Mouse (Mus musculus) adrenal gland (tissue): ENCODE measurements around the gene Tbc1d2.
"Not testable (repeated sequence)": the region's sequence is repeated elsewhere in the genome, so short reads cannot be mapped to it uniquely, and the experiment has no call there.

Source experiments
- intact Hi-C: fragments of 180-260 bp; cut with DNase I; formaldehyde crosslinking; loops from one replicate; pipeline ENCODE4 v1.15.1; 2025

Gene Tbc1d2

GRCm38 (mm10) chr4:46642924-46643675, 6.9 kb downstream of the Tbc1d2 start:
- intact Hi-C loops: no loop called here

- intact Hi-C loops: no loop called here
These were observed 8.7 kb downstream of the Tbc1d2 start for GRCm38 (mm10) chr4:46641283-46641682.

GRCm38 (mm10) chr4:46639866-46640265, 10.1 kb downstream of the Tbc1d2 start:
- intact Hi-C loops: no loop called here

GRCm38 (mm10) chr4:46637250-46637649, 12.8 kb downstream of the Tbc1d2 start:
- intact Hi-C loops: not testable (repeated sequence)

GRCm38 (mm10) chr4:46635702-46636430, 14.1 kb downstream of the Tbc1d2 start:
- intact Hi-C loops: no loop called here

GRCm38 (mm10) chr4:46634881-46635280, 15.1 kb downstream of the Tbc1d2 start:
- intact Hi-C loops: no loop called here

GRCm38 (mm10) chr4:46633565-46633964, 16.4 kb downstream of the Tbc1d2 start:
- intact Hi-C loops: not testable (repeated sequence)

GRCm38 (mm10) chr4:46632465-46632864, 17.5 kb downstream of the Tbc1d2 start:
- intact Hi-C loops: no loop called here

- intact Hi-C loops: no loop called here
These were observed 19.6 kb downstream of the Tbc1d2 start for GRCm38 (mm10) chr4:46630390-46630789.

- intact Hi-C loops: no loop called here
These were observed 21.1 kb downstream of the Tbc1d2 start for GRCm38 (mm10) chr4:46628873-46629272.

- intact Hi-C loops: no loop called here
These were observed 21.9 kb downstream of the Tbc1d2 start for GRCm38 (mm10) chr4:46628081-46628480.

GRCm38 (mm10) chr4:46625101-46625500, 24.9 kb downstream of the Tbc1d2 start:
- intact Hi-C loops: no loop called here

- intact Hi-C loops: no loop called here
These were observed 27.0 kb downstream of the Tbc1d2 start for GRCm38 (mm10) chr4:46623007-46623406.

GRCm38 (mm10) chr4:46620946-46621345, 29.1 kb downstream of the Tbc1d2 start:
- intact Hi-C loops: no loop called here

- intact Hi-C loops: no loop called here
These were observed 29.7 kb downstream of the Tbc1d2 start for GRCm38 (mm10) chr4:46620330-46620729.

GRCm38 (mm10) chr4:46618196-46618817, 31.7 kb downstream of the Tbc1d2 start:
- intact Hi-C loops: no loop called here

- intact Hi-C loops: no loop called here
These were observed 32.6 kb downstream of the Tbc1d2 start for GRCm38 (mm10) chr4:46617408-46617807.

- intact Hi-C loops: no loop called here
These were observed 35.4 kb downstream of the Tbc1d2 start for GRCm38 (mm10) chr4:46614641-46615040.

GRCm38 (mm10) chr4:46613618-46614017, 36.4 kb downstream of the Tbc1d2 start:
- intact Hi-C loops: no loop called here

GRCm38 (mm10) chr4:46611181-46611580, 38.8 kb downstream of the Tbc1d2 start:
- intact Hi-C loops: loop anchor here (2.0 kb wide), 1 partner anchor 46 kb away; no protein-coding TSS in a partner anchor

GRCm38 (mm10) chr4:46607601-46608000, 42.4 kb downstream of the Tbc1d2 start:
- intact Hi-C loops: loop anchor here (5.0 to 10.0 kb wide), 2 partner anchors 103 to 430 kb away; no protein-coding TSS in a partner anchor

- intact Hi-C loops: loop anchor here (5.0 to 10.0 kb wide), 2 partner anchors 101 to 432 kb away; no protein-coding TSS in a partner anchor
These were observed 44.6 kb downstream of the Tbc1d2 start for GRCm38 (mm10) chr4:46605451-46605850.
